9 mouse cellular contexts compared by ENCODE assay signal in genomic region chr6:129238275-129239038, GRCm38 (mm10). TPM values are rescaled to one million over a fixed set of nuclear protein-coding genes. Genes with fewer than 3 reads are reported as not detected.
DNase-seq lines count a peak whose midpoint lies in the region; ATAC-seq and TF ChIP-seq lines count a peak whose summit lies in the region.
"Had no signal": no experiment of that assay in that cellular context is flagged by ENCODE, and none has a peak within 500 bp of the region (broad histone marks: within the 10 kb centered on the region; RNA-seq: fewer than 3 reads in every experiment).

No protein-coding gene starts in this region.

- no peak for TF ChIP-seq CTCF in liver, adult 2 months (IDR thresholded peaks at IDR 0.05; ENCODE audit: low read depth, low read length)
- TF ChIP-seq CTCF in thymus, adult 2 months (IDR thresholded peaks at IDR 0.05; ENCODE audit: borderline replicate concordance, control insufficient read depth, extremely low read depth, insufficient read depth, low read length, poor library complexity), result no peak

- peaks cover 29% of the 10 kb centered on the region for H3K79me2 ChIP-seq in liver, adult 2 months (ENCODE audit: control insufficient read depth, insufficient read depth, low read length)

- H3K4me3 ChIP-seq in hindbrain, embryonic 14.5 days (replicated peaks; ENCODE audit: low read length), result peak overlapping the region; percentile 44
- peak overlapping the region; percentile 69 for H3K4me3 ChIP-seq in liver, adult 2 months (ENCODE audit: insufficient read depth, low read depth, low read length)
- H3K4me3 ChIP-seq in midbrain, embryonic 15.5 days, result peak overlapping the region; percentile 43
- H3K4me3 ChIP-seq in thymus, adult 2 months (ENCODE audit: control insufficient read depth, insufficient read depth, low read length), result peak overlapping the region; percentile 56

- TF ChIP-seq POLR2A in liver, adult 2 months (IDR thresholded peaks at IDR 0.05; ENCODE audit: extremely low read depth, insufficient read depth, low read length), result 0 out of 2 replicates have a peak, but pooled peaks have one; percentile 28
- TF ChIP-seq POLR2A in thymus, adult 2 months (IDR thresholded peaks at IDR 0.05; ENCODE audit: control insufficient read depth, extremely low read depth, insufficient read depth, low read length, poor library complexity), result no peak

- WGBS in hindbrain, embryonic 14.5 days, result 13% methylated on average over 14 of the region's 14 CpGs
- 8% methylated on average over 14 of the region's 14 CpGs for WGBS in liver, adult 2 months
- 13% methylated on average over 14 of the region's 14 CpGs for WGBS in midbrain, embryonic 15.5 days
- 9% methylated on average over 14 of the region's 14 CpGs for WGBS in thymus, adult 2 months

- H3K36me3 ChIP-seq in hindbrain, embryonic 14.5 days (replicated peaks; ENCODE audit: control insufficient read depth, insufficient read depth), result no peaks in the 10 kb centered on the region
- H3K36me3 ChIP-seq in liver, adult 2 months (ENCODE audit: control insufficient read depth, insufficient read depth, low read length), result no peaks in the 10 kb centered on the region
- H3K36me3 ChIP-seq in midbrain, embryonic 15.5 days (replicated peaks), result no peaks in the 10 kb centered on the region
- H3K36me3 ChIP-seq in thymus, adult 2 months (ENCODE audit: control insufficient read depth, insufficient read depth, low read length), result no peaks in the 10 kb centered on the region

- no peaks in the 10 kb centered on the region for H3K27me3 ChIP-seq in hindbrain, embryonic 14.5 days (ENCODE audit: control insufficient read depth, insufficient read depth, low read length)
- H3K27me3 ChIP-seq in liver, adult 2 months (ENCODE audit: control insufficient read depth, insufficient read depth, low read length), result no peaks in the 10 kb centered on the region
- H3K27me3 ChIP-seq in midbrain, embryonic 15.5 days (replicated peaks), result no peaks in the 10 kb centered on the region
- H3K27me3 ChIP-seq in thymus, adult 2 months (ENCODE audit: control insufficient read depth, insufficient read depth, low read length), result no peaks in the 10 kb centered on the region

- ATAC-seq in hindbrain, embryonic 14.5 days (ENCODE audit: low FRiP score), result peak; percentile 85
- peak; percentile 89 for ATAC-seq in midbrain, embryonic 15.5 days (replicated peaks)

- no peak overlapping the region for H3K27ac ChIP-seq in hindbrain, embryonic 14.5 days
- H3K27ac ChIP-seq in liver, adult 2 months (replicated peaks; ENCODE audit: insufficient read depth, low read depth, low read length), result peak overlapping the region; percentile 100
- H3K27ac ChIP-seq in midbrain, embryonic 15.5 days, result no peak overlapping the region
- peak overlapping the region; percentile 99 for H3K27ac ChIP-seq in thymus, adult 2 months (ENCODE audit: control insufficient read depth, insufficient read depth, low read length)

- no peaks in the 10 kb centered on the region; the same call in 1 of the 2 replicates for H3K4me1 ChIP-seq in hindbrain, embryonic 14.5 days (replicated peaks; ENCODE audit: control insufficient read depth, insufficient read depth, low read length)
- H3K4me1 ChIP-seq in liver, adult 2 months (ENCODE audit: control insufficient read depth, insufficient read depth, low read length), result peaks cover 19% of the 10 kb centered on the region
- H3K4me1 ChIP-seq in midbrain, embryonic 15.5 days, result peaks cover 4% of the 10 kb centered on the region
- H3K4me1 ChIP-seq in thymus, adult 2 months (replicated peaks; ENCODE audit: control insufficient read depth, insufficient read depth, low read length), result peaks cover 27% of the 10 kb centered on the region

- H3K4me2 ChIP-seq in hindbrain, embryonic 14.5 days (replicated peaks), result peak overlapping the region; percentile 68
- H3K4me2 ChIP-seq in midbrain, embryonic 15.5 days, result peak overlapping the region; percentile 75

- peak overlapping the region; percentile 53 for H3K9ac ChIP-seq in hindbrain, embryonic 14.5 days
- H3K9ac ChIP-seq in liver, adult 2 months (ENCODE audit: low read depth, low read length), result peak overlapping the region; percentile 74
- H3K9ac ChIP-seq in midbrain, embryonic 15.5 days, result peak overlapping the region; percentile 37

- H3K9me3 ChIP-seq in hindbrain, embryonic 14.5 days (ENCODE audit: control insufficient read depth, low read length), result no peaks in the 10 kb centered on the region
- no peaks in the 10 kb centered on the region for H3K9me3 ChIP-seq in midbrain, embryonic 15.5 days

- DNase-seq in kidney, adult 11 months, result peak; percentile 71
- DNase-seq in kidney, adult 9 months, result no peak
- peak; percentile 24 for DNase-seq in brain, adult 2 months (ENCODE audit: low read depth, low spot score)
- DNase-seq in forelimb bud, embryonic 11.5 days (ENCODE audit: low read depth, low spot score), result peak; percentile 21
- DNase-seq in hindbrain, embryonic 14.5 days (ENCODE audit: low spot score), result peak; percentile 24
- no peak for DNase-seq in liver, adult 2 months (ENCODE audit: extremely low read depth, low read depth, low spot score)
- DNase-seq in thymus, adult 2 months, result peak; percentile 79

RNA-seq across cellular contexts. Expression of gene Cd69, which starts 36.8 kb away (rescaled TPM):
- not detected in 2 replicates for polyA plus RNA-seq in hindbrain, embryonic 14.5 days (2014; fragmentation: Nextera tagmentation; extraction: Ambion mirVana)
- total RNA-seq in liver, adult 2 months (2014; rRNA removed), result 0.74 and 1.1 TPM in 2 replicates
- 0.15 TPM in 1 of 2 replicates, not detected in the other for polyA plus RNA-seq in liver, adult 2 months (2012; rRNA removed)
- polyA plus RNA-seq in midbrain, embryonic 15.5 days (2015; fragmentation: Nextera tagmentation; extraction: Ambion mirVana), result not detected in 2 replicates
- polyA plus RNA-seq in thymus, adult 2 months (2012; rRNA removed), result 18.0 and 22.0 TPM in 2 replicates
- total RNA-seq: left cerebral cortex, postnatal 14 days had no signal

RNA-seq across cellular contexts. Expression of gene Clec2d, which starts 58.0 kb away (rescaled TPM):
- polyA plus RNA-seq in hindbrain, embryonic 14.5 days (2014; fragmentation: Nextera tagmentation; extraction: Ambion mirVana), result 0.17 and 0.37 TPM in 2 replicates
- 521 and 532 TPM in 2 replicates for total RNA-seq in liver, adult 2 months (2014; rRNA removed)
- 124 and 141 TPM in 2 replicates for polyA plus RNA-seq in liver, adult 2 months (2012; rRNA removed)
- polyA plus RNA-seq in midbrain, embryonic 15.5 days (2015; fragmentation: Nextera tagmentation; extraction: Ambion mirVana), result not detected in 2 replicates
- 43.1 and 91.5 TPM in 2 replicates for polyA plus RNA-seq in thymus, adult 2 months (2012; rRNA removed)

Comparison
In these comparisons a context has a peak if more than half of its experiments do, and no peak if none do; other contexts are left out.
1. DNase-seq: peak in kidney, adult 11 months (single experiment), brain, adult 2 months (single experiment), forelimb bud, embryonic 11.5 days (single experiment), hindbrain, embryonic 14.5 days (single experiment) and thymus, adult 2 months (single experiment); none in kidney, adult 9 months (single experiment) and liver, adult 2 months (single experiment).
2. H3K27ac ChIP-seq: peak in liver, adult 2 months (single experiment) and thymus, adult 2 months (single experiment); none in hindbrain, embryonic 14.5 days (single experiment) and midbrain, embryonic 15.5 days (single experiment).
3. RNA of gene Cd69, which starts 36.8 kb away (polyA plus RNA-seq): 18.0 to 22.0 TPM in thymus, adult 2 months; 0.15 TPM in liver, adult 2 months, not detected in hindbrain, embryonic 14.5 days and not detected in midbrain, embryonic 15.5 days; every median in the first group is over 10 times any median in the second.
4. RNA of gene Clec2d, which starts 58.0 kb away (polyA plus RNA-seq): 124 to 141 TPM in liver, adult 2 months and 43.1 to 91.5 TPM in thymus, adult 2 months; 0.17 to 0.37 TPM in hindbrain, embryonic 14.5 days and not detected in midbrain, embryonic 15.5 days; every median in the first group is over 10 times any median in the second.
5. Peak in every context shown above with its lines, with median percentiles within 50 percentile points of each other: H3K4me3 ChIP-seq and H3K9ac ChIP-seq.